Mouse (Mus musculus): ENCODE measurements at regions not wholly inside any gene's neighbourhood (a gene's known extent, or its start where the extent isn't known, plus 50 kb on each side); places are given as distances from the start of the nearest gene placed in this dataset.

GRCm38 (mm10) chr13:35469361-35470198 lies 190.1 kb upstream of the Cdyl start:
- DNase-seq (ENCODE audit: low read depth), result no peak

- DNase-seq (ENCODE audit: low read depth), result no peak
Measured at GRCm38 (mm10) chr13:35478226-35478625, 181.4 kb upstream of the Cdyl start.

GRCm38 (mm10) chr13:35482340-35482739 lies 177.3 kb upstream of the Cdyl start:
- DNase-seq (ENCODE audit: low read depth), result no peak

GRCm38 (mm10) chr13:35486125-35486524 lies 173.5 kb upstream of the Cdyl start:
- no peak for DNase-seq (ENCODE audit: low read depth)

GRCm38 (mm10) chr13:35499776-35500175 lies 159.9 kb upstream of the Cdyl start:
- no peak for DNase-seq (ENCODE audit: low read depth)

GRCm38 (mm10) chr13:35500891-35501290 lies 158.7 kb upstream of the Cdyl start:
- DNase-seq (ENCODE audit: low read depth), result no peak

GRCm38 (mm10) chr13:35501351-35502146 lies 158.1 kb upstream of the Cdyl start:
- no peak for DNase-seq (ENCODE audit: low read depth)

GRCm38 (mm10) chr13:35502147-35502522 lies 157.5 kb upstream of the Cdyl start:
- no peak for DNase-seq (ENCODE audit: low read depth)

- DNase-seq (ENCODE audit: low read depth), result no peak
Measured at GRCm38 (mm10) chr13:35503362-35503821, 156.2 kb upstream of the Cdyl start.

- DNase-seq (ENCODE audit: low read depth), result no peak
Measured at GRCm38 (mm10) chr13:35507195-35507594, 152.4 kb upstream of the Cdyl start.

GRCm38 (mm10) chr13:35512029-35512507 lies 147.6 kb upstream of the Cdyl start:
- no peak for DNase-seq (ENCODE audit: low read depth)

- DNase-seq (ENCODE audit: low read depth), result no peak
Measured at GRCm38 (mm10) chr13:35513120-35513519, 146.5 kb upstream of the Cdyl start.

- DNase-seq (ENCODE audit: low read depth), result no peak
Measured at GRCm38 (mm10) chr13:35515291-35515690, 144.3 kb upstream of the Cdyl start.

GRCm38 (mm10) chr13:35517692-35518091 lies 141.9 kb upstream of the Cdyl start:
- no peak for DNase-seq (ENCODE audit: low read depth)

- no peak for DNase-seq (ENCODE audit: low read depth)
Measured at GRCm38 (mm10) chr13:35522272-35522671, 137.4 kb upstream of the Cdyl start.

GRCm38 (mm10) chr13:35529577-35529976 lies 130.1 kb upstream of the Cdyl start:
- DNase-seq (ENCODE audit: low read depth), result no peak

- no peak for DNase-seq (ENCODE audit: low read depth)
Measured at GRCm38 (mm10) chr13:35537106-35537505, 122.5 kb upstream of the Cdyl start.

GRCm38 (mm10) chr13:35537936-35538335 lies 121.7 kb upstream of the Cdyl start:
- no peak for DNase-seq (ENCODE audit: low read depth)

GRCm38 (mm10) chr13:35540433-35540832 lies 119.2 kb upstream of the Cdyl start:
- no peak for DNase-seq (ENCODE audit: low read depth)

GRCm38 (mm10) chr13:35541053-35541452 lies 118.6 kb upstream of the Cdyl start:
- no peak for DNase-seq (ENCODE audit: low read depth)

GRCm38 (mm10) chr13:35564006-35564405 lies 95.6 kb upstream of the Cdyl start:
- no peak for DNase-seq (ENCODE audit: low read depth)

GRCm38 (mm10) chr13:35581616-35582015 lies 78.0 kb upstream of the Cdyl start:
- no peak for DNase-seq (ENCODE audit: low read depth)

GRCm38 (mm10) chr13:35598003-35598402 lies 61.6 kb upstream of the Cdyl start:
- no peak for DNase-seq (ENCODE audit: low read depth)
